Mouse (Mus musculus) stomach, adult 2 months (tissue): ENCODE measurements around the gene Trim9. TPM values are rescaled to one million over a fixed set of nuclear protein-coding genes. Genes with fewer than 3 reads are reported as not detected.

Source experiments
- polyA plus RNA-seq: library from polyadenylated mRNA; depleted of rRNA; stranded (reverse); fragments of >200 nt; gene quantifications from 2 replicates; pipeline ENCODE4 v1.2.3, GENCODE M21; 2012; rRNA removed

Trim9 gene
- 0.08 and 0.09 TPM in 2 replicates for polyA plus RNA-seq

DNA sequence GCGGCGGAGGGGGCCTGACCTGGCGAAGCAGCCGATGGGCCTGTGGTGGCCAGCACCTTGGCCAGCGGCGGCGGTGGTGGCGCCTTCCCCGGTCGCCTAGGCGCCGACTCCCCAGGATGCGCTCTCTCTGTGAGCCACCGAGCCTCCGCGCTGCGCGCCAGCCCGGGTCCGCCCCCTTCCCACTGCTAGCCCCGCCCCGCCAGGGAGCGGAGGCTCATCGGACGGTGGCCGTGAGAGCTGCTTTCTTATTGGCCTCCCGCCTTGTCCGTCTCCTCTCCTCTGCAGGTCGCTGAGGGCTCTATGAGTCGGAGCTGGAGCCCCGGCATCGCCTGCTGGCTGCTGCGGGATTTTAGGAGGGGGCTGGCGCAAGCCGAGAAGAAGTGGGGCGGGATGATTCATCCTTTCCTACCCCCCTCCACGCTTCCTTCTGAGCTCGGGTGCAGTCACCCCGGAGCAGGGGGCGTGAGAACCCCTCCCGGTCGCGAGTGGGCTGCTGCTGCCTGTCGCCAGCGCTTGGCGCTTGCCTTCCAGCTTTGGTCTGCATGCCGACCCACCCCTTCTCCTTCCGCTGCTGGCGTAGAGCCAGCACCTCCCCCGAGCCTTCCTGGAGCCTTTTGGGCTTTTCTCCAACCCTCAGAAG is at the start of gene Trim9:
TSS of gene Trim9 (minus strand) at position 413 of the 640 bp plus-strand sequence.

DNA sequence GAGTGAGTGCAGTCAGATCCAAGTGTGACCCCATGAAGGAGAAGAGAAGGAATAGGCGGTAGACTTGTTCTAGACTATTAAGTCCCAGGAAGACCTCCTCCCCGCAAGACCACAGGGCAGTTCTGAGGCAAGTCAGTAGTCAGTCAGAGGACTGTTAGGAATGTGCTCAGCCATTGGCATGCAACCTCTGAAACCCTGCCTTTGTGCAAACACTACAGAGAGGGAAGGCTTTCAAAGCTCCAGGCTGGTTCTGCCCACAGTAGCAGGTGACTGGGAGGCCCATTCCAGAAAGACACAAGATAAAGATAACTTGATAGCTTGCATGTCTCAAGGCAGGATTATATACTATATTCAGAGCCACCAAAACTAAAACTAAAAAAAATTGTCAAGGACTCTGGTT is 116.1 kb downstream of the Trim9 start, which contains the start of gene Pygl:
TSS of gene Pygl (minus strand) at position 195 of the 400 bp plus-strand sequence.

Other genes with a start within 250 kb of the Trim9 start
- 1.4 and 1.6 TPM in 2 replicates for gene Nin, start 233.9 kb downstream of the Trim9 start, polyA plus RNA-seq
- 0.30 and 0.39 TPM in 2 replicates for gene Abhd12b, start 193.5 kb downstream of the Trim9 start, polyA plus RNA-seq
- gene Pygl, start 116.1 kb downstream of the Trim9 start, polyA plus RNA-seq, result 2.5 and 3.2 TPM in 2 replicates
- gene Tmx1, start 105.5 kb upstream of the Trim9 start, polyA plus RNA-seq, result 1.1 and 1.2 TPM in 2 replicates